Mouse (Mus musculus) embryonic facial prominence, embryonic 14.5 days (tissue): ENCODE measurements around the gene Cdkn1c. TPM values are rescaled to one million over a fixed set of nuclear protein-coding genes. Genes with fewer than 3 reads are reported as not detected.

Experiments
- ATAC-seq: fragments of 200-750 bp; cut with Nextera tagmentation; 2 replicates; pipeline ENCODE4 v1.8.0; 2017; ENCODE audit warnings: low read depth, moderate number of reproducible peaks, moderate TSS enrichment
- DNase-seq: peaks from one replicate; pipeline ENCODE4 v3.0.0-alpha.2; 2015; ENCODE audit warnings: low spot score
- H3K27ac ChIP-seq: fragments of 300-500 bp; sonication (generic); replicated peaks from 2 replicates; pipeline ENCODE4 v1.5.1; 2014; ENCODE audit warnings: low read depth, mild to moderate bottlenecking, low read length, moderate library complexity
- H3K27me3 ChIP-seq: fragments of 300-500 bp; sonication (generic); replicated peaks from 2 replicates; pipeline ENCODE4 v1.6.1; 2014; ENCODE audit warnings: low read length; ENCODE audit not compliant: control insufficient read depth, insufficient read depth
- H3K36me3 ChIP-seq: fragments of 300-500 bp; sonication (generic); 2 replicates; pipeline ENCODE4 v1.6.1; 2014; ENCODE audit warnings: low read length, mixed read lengths; ENCODE audit not compliant: control insufficient read depth, insufficient read depth
- H3K4me1 ChIP-seq: fragments of 300-500 bp; sonication (generic); 2 replicates; pipeline ENCODE4 v1.6.1; 2014; ENCODE audit warnings: antibody characterized with exemption, low read length; ENCODE audit not compliant: control insufficient read depth, insufficient read depth
- H3K4me2 ChIP-seq: fragments of 300-500 bp; sonication (generic); 2 replicates; pipeline ENCODE4 v1.6.1; 2014; ENCODE audit warnings: low read depth, mild to moderate bottlenecking, low read length, moderate library complexity, mixed read lengths
- H3K4me3 ChIP-seq: fragments of 300-500 bp; sonication (generic); 2 replicates; pipeline ENCODE4 v1.5.1; 2014; ENCODE audit warnings: low read depth, mild to moderate bottlenecking, low read length
- H3K9ac ChIP-seq: fragments of 300-500 bp; sonication (generic); 2 replicates; pipeline ENCODE4 v1.6.1; 2014; ENCODE audit warnings: low read depth, mild to moderate bottlenecking, low read length, moderate library complexity, mixed read lengths
- H3K9me3 ChIP-seq: fragments of 300-500 bp; sonication (generic); 2 replicates; pipeline ENCODE4 v1.6.1; 2016; ENCODE audit warnings: low read length; ENCODE audit not compliant: control insufficient read depth
- WGBS: fragments of 180-500 bp; shearing (Covaris S2); extraction: QIAGEN DNeasy Blood & Tissue Kit; methylation state at CpG from one replicate; pipeline ENCODE4 v1.1.7; 2014; 5-methylcytosine and 5-hydroxymethylcytosine counted together
- polyA plus RNA-seq: library from polyadenylated mRNA; unstranded; fragments of >200 nt; fragmentation: Nextera tagmentation; extraction: Ambion mirVana; gene quantifications from 2 replicates; pipeline ENCODE4 v1.2.1, GENCODE M21; 2014

The Cdkn1c gene
- polyA plus RNA-seq, 1 experiment from 2014 or later: 2,410 TPM

- peak; percentile 38 for ATAC-seq
Measured at GRCm38 (mm10) chr7:143466099-143466677, 5.3 kb upstream of the Cdkn1c start.

GRCm38 (mm10) chr7:143464811-143465560 lies 4.1 kb upstream of the Cdkn1c start:
- no peaks in the 10 kb centered on the region for H3K27me3 ChIP-seq
- DNase-seq (peak; percentile 89), ATAC-seq (peak; percentile 64)
- H3K36me3 ChIP-seq: no peaks in the 10 kb centered on the region
- H3K4me2 ChIP-seq: peak overlapping the region; percentile 61
- H3K9me3 ChIP-seq: peaks cover 14% of the 10 kb centered on the region
- H3K4me1 ChIP-seq: peaks cover 17% of the 10 kb centered on the region
- peak overlapping the region; percentile 53 for H3K9ac ChIP-seq
- 29% methylated on average over 34 of the region's 56 CpGs for WGBS
- H3K27ac ChIP-seq: peak overlapping the region; percentile 89
- H3K4me3 ChIP-seq: peak overlapping the region; percentile 31

More at GRCm38 (mm10) chr7:143466099-143466677, 5.3 kb upstream of the Cdkn1c start:
- H3K27ac ChIP-seq: peak overlapping the region; percentile 89
- H3K4me3 ChIP-seq: no peak overlapping the region
- DNase-seq: peak; percentile 77
- peak overlapping the region; percentile 14 for H3K4me2 ChIP-seq
- H3K36me3 ChIP-seq: no peaks in the 10 kb centered on the region
- 0 out of 2 replicates have a peak overlapping the region, but pooled peaks have one; percentile 53 for H3K9ac ChIP-seq
- H3K27me3 ChIP-seq: no peaks in the 10 kb centered on the region
- H3K9me3 ChIP-seq: peaks cover 2% of the 10 kb centered on the region; the same call in 1 of the 2 replicates
- peaks cover 17% of the 10 kb centered on the region for H3K4me1 ChIP-seq
- WGBS: 43% methylated on average over 13 of the region's 14 CpGs

- Histone ChIP-seq H3K27me3 (no peaks in the 10 kb centered on the region), H3K36me3 (0 out of 2 replicates have a peak, but pooled peaks cover 6% of the 10 kb centered on the region), H3K9ac (peak overlapping the region; percentile 10; the same call in 1 of the 2 replicates), H3K4me1 (peaks cover 17% of the 10 kb centered on the region), H3K4me3 (no peak overlapping the region), H3K4me2 (peak overlapping the region; percentile 61; the same call in 1 of the 2 replicates), H3K27ac (peak overlapping the region; percentile 89), H3K9me3 (peaks cover 25% of the 10 kb centered on the region)
- no peak for ATAC-seq
- WGBS: 32% methylated on average over 11 of the region's 11 CpGs
- DNase-seq: peak; percentile 81
Measured at GRCm38 (mm10) chr7:143463865-143464415, 3.1 kb upstream of the Cdkn1c start.

- Histone ChIP-seq H3K4me2 (no peak overlapping the region), H3K9ac (no peak overlapping the region), H3K36me3 (peaks cover 13% of the 10 kb centered on the region; the same call in 1 of the 2 replicates), H3K4me3 (no peak overlapping the region), H3K4me1 (peaks cover 12% of the 10 kb centered on the region), H3K27ac (no peak overlapping the region; the same call in 1 of the 2 replicates), H3K9me3 (peaks cover 27% of the 10 kb centered on the region), H3K27me3 (no peaks in the 10 kb centered on the region)
- ATAC-seq: no peak
- WGBS: 82% methylated on average over 5 of the region's 5 CpGs
- DNase-seq: no peak
Measured at GRCm38 (mm10) chr7:143462516-143462915, 1.7 kb upstream of the Cdkn1c start.

- Histone ChIP-seq H3K9me3 (peaks cover 27% of the 10 kb centered on the region), H3K4me1 (peaks cover 12% of the 10 kb centered on the region; the same call in 1 of the 2 replicates), H3K9ac (no peak overlapping the region), H3K4me2 (peak overlapping the region; percentile 53), H3K4me3 (no peak overlapping the region), H3K27ac (no peak overlapping the region; the same call in 1 of the 2 replicates), H3K27me3 (no peaks in the 10 kb centered on the region), H3K36me3 (peaks cover 13% of the 10 kb centered on the region; the same call in 1 of the 2 replicates)
- no peak for ATAC-seq
- WGBS: 37% methylated on average over 11 of the region's 11 CpGs
- DNase-seq: no peak
Measured at GRCm38 (mm10) chr7:143461920-143462319, 1.1 kb upstream of the Cdkn1c start.

- Histone ChIP-seq H3K27me3 (no peaks in the 10 kb centered on the region), H3K9ac (peak overlapping the region; percentile 60), H3K9me3 (peaks cover 27% of the 10 kb centered on the region), H3K27ac (peak overlapping the region; percentile 81), H3K4me1 (peaks cover 12% of the 10 kb centered on the region; the same call in 1 of the 2 replicates), H3K36me3 (peaks cover 13% of the 10 kb centered on the region; the same call in 1 of the 2 replicates), H3K4me2 (peak overlapping the region; percentile 53), H3K4me3 (peak overlapping the region; percentile 60)
- WGBS: 30% methylated on average over 14 of the region's 32 CpGs
- DNase-seq (no peak), ATAC-seq (peak; percentile 10)
Measured at GRCm38 (mm10) chr7:143461294-143461870, 532 bp upstream of the Cdkn1c start.

GRCm38 (mm10) chr7:143460217-143460834 lies 524 bp downstream of the Cdkn1c start:
- Histone ChIP-seq H3K36me3 (peaks cover 13% of the 10 kb centered on the region; the same call in 1 of the 2 replicates), H3K27me3 (no peaks in the 10 kb centered on the region), H3K27ac (peak overlapping the region; percentile 85), H3K4me3 (peak overlapping the region; percentile 60), H3K9me3 (peaks cover 27% of the 10 kb centered on the region), H3K4me2 (peak overlapping the region; percentile 53), H3K4me1 (peaks cover 5% of the 10 kb centered on the region; the same call in 1 of the 2 replicates), H3K9ac (peak overlapping the region; percentile 83)
- DNase-seq (no peak), ATAC-seq (peak; percentile 0; the same call in 1 of the 2 replicates)
- WGBS: 36% methylated on average over 32 of the region's 60 CpGs
